Mouse (Mus musculus) lung, postnatal 0 days (tissue): Measurements from ENCODE around the gene St3gal5.

ENCODE experiments used
- CTCF ChIP-seq: IDR thresholded peaks from 2 replicates; pipeline ENCODE4 v1.5.1; 2016; ENCODE audit warnings: antibody characterized with exemption, mild to moderate bottlenecking
- EP300 ChIP-seq: IDR thresholded peaks from 2 replicates; pipeline ENCODE4 v1.6.1; 2016; ENCODE audit warnings: antibody characterized with exemption, mild to moderate bottlenecking, control low read depth

DNA sequence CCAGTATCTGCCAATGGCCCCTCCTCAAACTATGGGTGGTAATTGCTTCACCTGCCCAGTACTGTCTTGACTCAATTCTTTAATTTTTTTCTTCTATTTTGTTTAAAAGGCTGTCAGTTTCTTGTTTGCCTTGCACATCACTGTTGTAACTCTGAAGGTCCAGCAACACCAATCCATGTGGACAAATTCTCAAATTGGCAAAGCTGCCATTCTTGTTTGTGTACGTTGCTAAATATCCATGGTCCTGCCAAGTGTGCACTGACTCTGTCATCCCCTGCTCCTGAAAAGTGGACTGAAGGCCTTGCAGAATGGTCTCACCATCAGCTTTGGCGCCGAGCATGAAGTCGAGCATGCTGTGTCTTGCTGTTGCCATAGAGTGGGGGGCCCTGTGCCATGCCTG lies 23.6 kb upstream of the St3gal5 start:
- TF ChIP-seq CTCF (no peak), EP300 (no peak)
